Mouse (Mus musculus) ES-Bruce4 (cell line): Measurements from ENCODE around the gene Tac2.

Source experiments
- CTCF ChIP-seq: IDR thresholded peaks from one replicate; pipeline ENCODE4 v1.8.1; 2011; ENCODE audit warnings: low read depth, low read length
- EP300 ChIP-seq: IDR thresholded peaks from 2 replicates; pipeline ENCODE4 v1.6.1; 2011; ENCODE audit warnings: low read depth, low read length; ENCODE audit not compliant: insufficient read depth
- POLR2A ChIP-seq: IDR thresholded peaks from one replicate; pipeline ENCODE4 v1.8.1; 2011; ENCODE audit warnings: low read length; ENCODE audit not compliant: insufficient read depth

- no peak for TF ChIP-seq EP300
- no peak for TF ChIP-seq POLR2A
- no peak for TF ChIP-seq CTCF
Observed at GRCm38 (mm10) chr10:127745886-127746285, 21.6 kb downstream of the Tac2 start.
